Mouse (Mus musculus): ENCODE results near the gene Tcf21.

Tcf21 gene

DNA sequence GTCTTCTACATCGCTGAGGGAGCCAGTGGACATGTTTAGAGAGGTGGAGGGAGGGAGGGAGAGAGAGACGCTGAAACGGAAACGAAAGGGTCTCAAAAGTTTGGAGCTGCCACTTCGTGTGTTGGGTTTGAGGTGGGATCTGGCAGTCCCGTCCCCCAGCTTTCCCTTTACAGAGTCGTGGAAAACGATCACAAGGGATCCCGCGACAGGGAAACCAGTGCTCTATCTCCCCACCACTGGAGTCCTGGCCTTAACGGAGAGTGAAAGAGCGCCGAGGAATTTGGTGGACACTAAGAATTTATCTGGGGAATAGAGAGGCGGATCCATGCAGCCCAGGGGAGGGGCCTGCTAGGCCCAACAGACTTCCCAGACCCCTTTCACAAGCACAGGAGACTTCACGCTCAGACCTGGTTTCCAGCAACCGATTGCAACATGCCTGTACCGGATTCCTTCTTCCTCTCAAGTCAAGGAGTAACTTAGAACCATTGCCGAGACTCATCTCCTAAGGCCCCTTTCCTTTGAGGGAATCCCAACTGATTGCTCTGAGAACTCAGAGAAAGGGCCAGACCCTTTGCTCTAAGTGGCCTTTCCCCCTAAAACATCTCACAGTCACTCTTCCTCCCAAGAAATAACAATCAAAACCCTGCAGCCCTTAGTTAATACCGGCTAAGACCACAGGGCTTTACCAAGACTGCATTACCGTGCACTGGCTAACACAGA is at the start of gene Tcf21:
Tcf21 (minus strand) TSS at position 304 of the 720 bp plus-strand sequence.
- no peak for DNase-seq

DNA sequence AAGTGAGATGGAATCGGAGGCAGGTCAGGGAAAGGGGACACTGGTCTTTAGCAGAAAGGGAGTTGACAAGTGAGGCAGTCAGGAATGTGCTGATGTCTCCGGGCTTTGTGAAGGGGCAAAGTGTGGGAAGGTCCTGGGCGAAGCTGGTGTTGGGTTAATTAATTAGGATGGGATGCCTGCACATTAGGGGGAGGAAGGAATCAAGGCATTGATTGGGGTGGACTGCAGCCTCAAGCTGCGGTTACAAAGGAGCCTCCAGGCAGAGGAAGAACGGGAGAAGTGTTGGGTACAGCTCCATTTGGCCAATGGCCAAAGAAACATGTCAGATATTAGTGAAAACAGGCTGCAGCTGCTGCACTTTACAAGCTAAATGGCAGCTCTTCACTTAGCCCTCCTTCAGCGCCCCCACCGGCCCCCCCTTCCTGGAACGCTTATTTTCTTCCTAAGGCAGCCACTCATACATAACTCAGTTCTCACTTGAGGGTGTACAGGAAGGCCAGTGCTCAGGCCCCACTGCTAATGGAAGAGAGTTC is 48.5 kb upstream of the Tcf21 start:
- DNase-seq: no peak

- no peak for DNase-seq
Measured at GRCm38 (mm10) chr10:22867210-22867609, 47.2 kb upstream of the Tcf21 start.

GRCm38 (mm10) chr10:22858111-22858510 is 38.1 kb upstream of the Tcf21 start:
- DNase-seq: no peak

- no peak for DNase-seq
Measured at GRCm38 (mm10) chr10:22854330-22854729, 34.4 kb upstream of the Tcf21 start.

GRCm38 (mm10) chr10:22845351-22845750 is 25.4 kb upstream of the Tcf21 start:
- no peak for DNase-seq

DNA sequence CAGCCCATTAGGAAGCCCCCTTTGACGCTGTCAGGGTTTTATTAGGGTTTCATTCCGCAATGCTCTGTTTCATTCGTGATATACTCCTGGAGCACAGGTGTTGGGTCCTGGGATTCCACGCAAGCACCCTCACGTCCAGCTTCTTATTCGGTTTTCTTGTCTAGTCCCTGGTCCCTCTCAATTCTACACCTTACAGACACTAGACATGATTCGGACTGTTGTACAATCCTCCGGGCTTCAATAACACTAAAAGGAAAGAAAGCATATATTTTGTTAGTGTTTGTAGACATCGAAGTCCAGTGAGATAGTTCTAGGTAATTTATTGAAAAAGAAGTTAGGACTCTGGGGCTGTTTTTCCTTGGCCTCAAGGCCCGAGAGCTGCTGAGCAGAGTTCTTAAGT is 24.8 kb upstream of the Tcf21 start:
- DNase-seq: no peak

DNA sequence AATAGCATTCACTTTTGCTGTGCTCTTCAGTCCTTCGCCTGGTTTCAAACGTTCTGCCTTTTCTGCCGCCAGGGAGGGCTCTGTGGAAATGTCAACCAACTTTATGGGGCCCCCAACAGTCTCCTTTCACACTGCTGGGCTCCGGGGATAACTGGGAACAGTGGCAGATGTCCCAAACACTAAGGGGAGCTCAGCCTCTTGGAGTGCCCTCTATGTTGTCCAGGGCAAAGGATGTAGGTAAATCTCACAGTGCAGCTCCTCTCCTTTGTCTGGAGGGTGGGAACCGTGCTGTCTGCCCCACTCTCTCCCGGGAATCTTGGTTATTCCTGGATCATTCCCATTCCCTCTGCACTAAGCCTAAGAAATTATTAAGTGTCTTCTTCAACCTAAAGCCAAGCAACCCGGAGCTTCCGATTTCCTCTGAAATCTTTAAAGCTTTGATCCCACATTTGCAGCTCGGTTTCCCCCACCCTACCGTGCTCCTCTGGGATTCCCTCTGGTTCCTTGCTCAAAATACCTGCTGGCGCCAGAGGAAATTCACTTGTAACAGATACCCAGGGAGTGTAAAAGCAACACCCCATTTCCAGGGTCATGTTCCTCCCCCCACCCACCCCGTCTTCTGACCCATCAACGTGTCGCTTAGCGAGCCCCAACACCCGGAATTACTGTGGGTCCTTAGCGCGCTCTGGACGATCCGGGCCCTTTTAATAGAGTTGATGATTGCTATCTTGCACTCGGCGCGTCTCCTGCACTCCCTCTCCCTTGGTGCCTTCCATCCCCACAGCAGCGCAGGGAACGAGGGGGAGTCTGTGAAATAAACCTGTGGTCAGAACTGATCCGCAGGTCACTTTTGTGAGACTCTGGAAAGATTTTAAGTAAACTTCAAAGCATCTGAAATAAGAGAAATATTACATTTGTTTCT is 23.7 kb upstream of the Tcf21 start:
- DNase-seq: no peak

DNA sequence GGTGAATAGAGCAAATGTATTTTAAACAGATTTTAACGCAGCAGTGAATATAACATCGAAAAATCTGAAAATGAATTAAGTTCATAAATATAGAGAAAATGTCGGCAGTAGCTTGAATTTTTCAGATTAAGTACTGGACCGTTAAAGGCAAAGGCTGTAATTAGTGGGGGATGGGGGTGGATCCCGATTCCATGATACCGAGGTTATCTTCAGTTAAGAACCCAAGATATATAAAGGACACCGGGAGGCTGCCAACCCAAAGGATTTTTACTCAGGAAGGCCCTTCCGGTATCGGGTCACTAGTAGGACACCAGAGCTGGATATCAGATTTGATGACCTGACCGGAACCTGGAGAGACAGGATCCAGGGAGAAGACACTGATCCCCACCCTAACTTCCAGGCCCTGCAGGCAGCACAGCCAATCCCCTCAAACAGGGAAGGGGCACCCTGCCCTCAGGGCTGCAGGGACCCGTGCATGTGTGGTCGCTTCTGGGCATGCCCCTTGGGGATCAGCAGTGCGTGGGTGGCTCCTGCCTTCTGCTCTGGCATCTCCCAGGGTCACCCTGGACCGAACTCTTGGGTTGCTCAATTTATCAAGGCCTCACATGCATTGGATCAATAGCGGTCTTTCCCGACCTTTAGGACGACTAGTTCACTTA is 22.9 kb upstream of the Tcf21 start:
- DNase-seq: no peak

GRCm38 (mm10) chr10:22842113-22842512 is 22.1 kb upstream of the Tcf21 start:
- no peak for DNase-seq

- no peak for DNase-seq
Measured at GRCm38 (mm10) chr10:22826244-22826643, 6.3 kb upstream of the Tcf21 start.

DNA sequence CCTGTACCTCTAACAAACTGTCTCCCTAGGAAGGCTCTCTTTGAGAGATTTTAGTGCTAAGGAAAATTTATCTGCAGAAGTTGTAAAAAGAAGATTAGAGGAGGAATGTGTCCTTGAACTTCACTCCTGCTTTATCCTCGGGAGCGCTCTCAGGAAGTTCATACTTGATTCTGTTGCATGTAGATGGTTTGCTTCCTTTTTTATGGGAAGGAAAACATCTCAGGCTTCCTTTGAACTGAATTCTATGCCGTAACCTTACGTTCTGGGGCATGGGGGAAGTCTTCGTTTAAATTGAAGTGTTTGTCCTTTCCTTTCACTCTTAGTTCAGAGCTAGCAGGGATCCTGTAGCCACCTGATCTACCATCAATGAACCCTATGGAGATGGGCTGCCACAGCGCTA is 2.9 kb upstream of the Tcf21 start:
- no peak for DNase-seq

DNA sequence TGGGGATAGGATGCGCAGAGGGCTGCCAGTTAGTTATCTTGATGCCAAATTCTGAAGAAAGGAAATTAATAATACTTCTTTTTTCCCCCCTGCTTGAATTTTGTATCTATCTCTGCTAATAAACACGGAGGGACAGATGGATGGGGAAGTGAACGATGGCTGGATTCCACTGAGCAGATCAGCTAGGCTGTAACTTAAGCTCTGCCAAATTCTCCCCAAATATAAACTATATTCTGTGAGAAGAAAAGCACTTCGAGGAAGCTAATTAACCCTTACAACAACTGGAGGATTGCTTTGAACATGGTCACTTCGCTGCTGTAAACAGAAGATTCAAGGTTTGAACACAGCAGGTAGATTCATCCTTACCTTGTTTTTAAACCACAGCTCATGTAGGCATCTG is 2.5 kb upstream of the Tcf21 start:
- no peak for DNase-seq

GRCm38 (mm10) chr10:22821709-22822108 is 1.7 kb upstream of the Tcf21 start:
- no peak for DNase-seq

GRCm38 (mm10) chr10:22821267-22821666 is 1.3 kb upstream of the Tcf21 start:
- DNase-seq: no peak

DNA sequence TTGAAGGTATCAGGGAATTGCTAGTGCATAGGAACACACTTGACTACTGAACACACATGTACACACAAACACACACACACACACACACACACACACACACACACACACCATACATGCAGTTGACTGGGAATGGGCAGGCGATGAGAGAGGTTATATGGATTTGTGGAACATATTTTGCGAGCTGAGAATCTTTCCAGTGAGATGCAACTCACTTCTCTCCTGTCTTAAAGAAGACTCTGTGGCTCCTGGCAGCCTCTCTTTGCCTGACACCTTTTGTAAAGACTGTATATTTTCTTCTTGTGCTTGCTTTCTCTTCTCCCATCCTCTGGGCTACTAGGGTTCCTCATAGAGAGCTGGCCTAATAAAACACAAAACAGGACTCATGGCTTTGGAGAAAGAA is 867 bp upstream of the Tcf21 start:
- DNase-seq: no peak

DNA sequence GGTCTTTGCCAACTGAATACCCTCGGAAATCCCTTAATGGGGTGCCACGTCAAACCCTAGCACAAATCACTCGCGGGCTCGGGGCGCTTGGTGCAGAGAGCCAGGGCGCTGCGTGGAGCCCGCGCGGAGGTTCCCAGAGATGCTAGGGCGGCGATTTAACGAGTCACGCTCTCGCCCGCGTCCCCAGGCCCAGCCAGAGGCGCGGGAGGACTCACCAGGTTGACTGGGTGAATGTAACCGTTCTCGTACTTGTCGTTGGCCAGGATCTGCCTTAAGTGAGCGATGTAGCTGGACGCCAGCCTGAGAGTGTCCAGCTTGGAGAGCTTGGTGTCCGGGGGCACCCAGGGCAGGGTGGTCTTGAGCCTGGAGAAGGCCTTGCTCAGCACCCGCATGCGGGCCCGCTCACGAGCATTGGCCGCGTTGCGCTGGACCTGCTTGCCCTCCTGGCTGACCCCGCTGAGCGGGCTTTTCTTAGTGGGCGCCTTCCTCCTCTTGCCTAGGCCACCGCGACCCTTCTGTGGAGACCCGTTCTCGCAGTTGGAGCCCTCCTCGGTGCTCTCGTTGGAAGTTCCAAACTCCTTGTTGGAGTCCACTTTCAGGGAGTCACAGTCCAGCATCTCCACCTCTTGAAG is 619 bp downstream of the Tcf21 start:
- DNase-seq: no peak

DNA sequence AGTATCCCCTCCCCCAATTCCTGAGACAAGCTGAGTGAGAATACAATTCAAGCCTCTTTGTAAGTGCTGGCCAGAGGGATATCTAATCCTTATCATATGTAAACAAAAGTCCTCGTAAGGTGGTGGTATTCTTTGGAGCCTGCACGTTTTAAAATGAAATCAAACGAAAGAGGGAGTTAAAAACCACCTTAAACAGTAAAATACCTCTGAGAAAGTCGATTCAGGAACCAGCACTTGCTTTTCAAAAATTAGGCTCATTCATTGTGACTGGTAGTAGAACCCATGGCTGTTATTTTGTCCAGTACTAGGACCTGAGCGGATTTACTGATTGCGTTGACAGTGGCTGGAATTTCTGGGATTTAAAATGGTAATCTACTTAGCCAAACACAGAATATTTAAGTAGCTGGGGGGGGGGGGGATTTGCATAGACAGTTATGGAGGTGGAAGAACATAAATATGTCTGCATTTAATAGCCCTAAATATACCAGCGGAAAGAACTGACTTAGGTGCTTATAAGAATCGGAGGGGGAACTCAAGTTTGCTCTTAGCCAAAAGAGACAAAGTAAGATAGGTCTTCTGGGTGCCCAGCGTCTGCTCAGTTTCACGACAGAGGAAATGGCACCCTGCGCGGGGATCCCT is 1.3 kb downstream of the Tcf21 start:
- no peak for DNase-seq

- no peak for DNase-seq
Measured at GRCm38 (mm10) chr10:22817976-22818375, 2.0 kb downstream of the Tcf21 start.

DNA sequence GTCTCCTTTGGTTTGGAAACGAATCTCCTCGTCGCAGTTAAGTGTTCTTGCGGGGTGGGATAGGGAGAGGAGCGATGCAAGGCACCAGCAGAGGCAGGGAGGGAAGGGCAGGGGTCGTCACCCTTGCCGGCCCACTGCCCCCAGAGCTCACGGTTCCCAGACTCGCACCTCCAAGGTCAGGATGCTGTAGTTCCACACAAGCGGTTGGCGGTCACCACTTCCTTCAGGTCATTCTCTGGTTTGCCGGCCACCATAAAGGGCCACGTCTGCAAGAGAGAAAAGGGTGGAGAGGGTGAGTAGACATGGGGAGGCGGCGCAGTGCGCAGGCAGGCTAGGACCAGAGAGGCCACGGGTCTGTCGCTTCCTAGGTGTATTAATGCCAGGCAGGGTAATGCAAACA is 2.4 kb downstream of the Tcf21 start:
- no peak for DNase-seq

DNA sequence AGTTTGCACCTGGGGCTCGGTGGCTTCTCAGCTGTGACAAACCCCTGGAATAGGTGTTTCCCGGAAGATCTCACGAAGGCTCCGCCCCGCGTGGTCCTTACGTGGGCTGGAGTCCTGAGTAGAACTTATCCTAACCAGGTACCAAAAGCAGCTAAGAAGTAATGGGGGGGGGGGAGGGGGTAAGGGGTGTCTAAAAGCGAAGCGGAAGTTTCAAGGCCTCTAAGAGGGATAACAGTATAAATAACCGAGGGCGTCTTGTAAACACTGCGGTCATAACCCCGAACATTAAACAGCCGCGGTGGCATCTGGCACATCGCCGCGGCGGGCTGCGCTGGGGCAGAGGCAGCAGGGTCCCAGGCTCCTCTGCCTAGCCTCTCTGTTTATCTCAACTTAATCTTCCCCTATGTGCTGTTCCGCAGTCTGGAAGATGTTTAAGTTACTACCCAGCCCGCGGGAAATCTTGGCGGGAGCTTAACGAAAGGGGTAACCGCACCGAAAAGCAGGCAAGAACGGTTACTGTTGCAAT is 3.7 kb downstream of the Tcf21 start:
- no peak for DNase-seq
